Mouse (Mus musculus) megakaryocyte, embryonic 14.5 days (primary cell): ENCODE measurements at regions not wholly inside any gene's neighbourhood (a gene's known extent, or its start where the extent isn't known, plus 50 kb on each side); places are given as distances from the start of the nearest gene placed in this dataset.

ENCODE experiments used
- FLI1 ChIP-seq: IDR thresholded peaks from 2 replicates; pipeline ENCODE4 v1.6.1; 2012; ENCODE audit warnings: low read length, inconsistent platforms, mixed read lengths
- GATA1 ChIP-seq: IDR thresholded peaks from 3 replicates; pipeline ENCODE4 v1.6.1; 2012; ENCODE audit warnings: mixed read lengths, low read length, inconsistent platforms, borderline replicate concordance

- TF ChIP-seq GATA1 (no peak), FLI1 (no peak)
Measured at GRCm38 (mm10) chr1:179868656-179869055, 65.2 kb upstream of the Ahctf1 start.
